Mouse (Mus musculus): ENCODE measurements around the gene BC029722. TPM values are rescaled to one million over a fixed set of nuclear protein-coding genes. Genes with fewer than 3 reads are reported as not detected.

BC029722 gene
- 19.0 TPM for polyA plus RNA-seq (2014; fragmentation: Illumina TruSeq; extraction: RNeasy Lipid Tissue Mini Kit (QIAGEN cat#74804))

GRCm38 (mm10) chr2:155819392-155819448, at the start of gene BC029722:
Gene BC029722, minus strand, starts transcription at chr2:155819426.

DNA sequence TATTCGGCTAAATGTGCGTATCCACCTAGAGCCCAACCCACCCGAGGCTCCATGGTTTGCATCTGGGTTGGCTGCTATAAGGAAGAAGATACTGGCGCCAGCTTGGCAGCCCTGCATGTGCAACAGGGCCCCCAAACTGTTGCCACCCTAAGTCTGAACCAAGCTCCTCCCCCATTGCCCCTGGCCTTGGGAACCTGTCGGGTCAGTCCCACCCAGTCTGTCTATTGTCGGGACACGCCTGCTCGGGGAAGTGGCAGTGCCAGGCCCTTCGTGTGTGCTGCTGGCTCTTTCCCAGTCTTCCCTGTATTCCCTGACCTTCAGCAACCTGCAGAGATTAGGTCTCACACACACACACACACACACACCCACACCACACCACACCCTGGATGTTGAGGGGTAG, 15.5 kb upstream of the BC029722 start, which contains the start of gene Fam83c:
Gene Fam83c, minus strand, starts transcription at position 123 of the 400 bp plus-strand sequence.

DNA sequence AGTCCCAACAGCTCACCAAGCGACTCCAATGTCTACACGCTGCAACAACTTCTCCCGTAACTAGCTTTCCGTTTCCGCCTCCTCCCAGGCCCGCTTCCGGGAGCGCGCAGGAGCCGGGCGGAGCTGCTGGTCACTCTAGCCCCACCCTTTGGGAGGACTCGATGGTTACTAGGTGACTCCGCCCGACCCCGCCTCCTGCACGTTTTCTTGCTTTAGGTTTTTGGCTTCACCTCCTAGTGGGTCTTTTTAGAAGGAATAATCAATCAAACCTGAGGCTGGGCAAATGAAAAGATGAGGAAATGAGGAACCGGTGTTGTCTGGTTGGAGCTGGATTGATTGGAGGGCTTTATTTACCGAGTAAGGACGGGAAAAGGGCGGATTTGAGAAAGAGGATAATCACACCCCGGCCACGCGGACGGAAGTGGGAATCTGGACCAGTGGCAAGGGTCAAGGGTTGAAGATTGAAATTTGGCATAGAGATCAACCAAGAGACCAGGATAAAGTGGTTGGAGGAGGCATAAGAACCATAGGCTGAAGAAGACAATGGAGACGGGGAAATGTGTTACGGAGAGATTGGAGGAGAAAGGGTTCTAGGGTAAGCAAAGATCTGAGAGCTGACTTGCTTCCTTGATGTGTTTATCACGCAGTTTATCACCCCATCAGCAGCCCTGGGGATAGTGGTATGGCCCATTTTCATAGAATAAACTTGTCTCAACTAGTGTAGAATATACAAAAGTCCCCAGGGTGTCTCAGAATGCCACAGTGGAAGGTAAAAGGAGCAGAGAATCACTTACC, 7.6 kb upstream of the BC029722 start, which contains the start of gene Eif6:
Gene Eif6, minus strand, starts transcription at position 296 of the 795 bp plus-strand sequence.

GRCm38 (mm10) chr2:155774927-155775684, 44.1 kb downstream of the BC029722 start, which contains the start of gene Mmp24:
Gene Mmp24, plus strand, starts transcription at chr2:155775342.

Other genes with a start within 250 kb of the BC029722 start
- 1.3 TPM for gene Gss, start 226.6 kb downstream of the BC029722 start, polyA plus RNA-seq (2014; fragmentation: Illumina TruSeq; extraction: RNeasy Lipid Tissue Mini Kit (QIAGEN cat#74804))
- not detected for gene Myh7b, start 208.2 kb downstream of the BC029722 start, polyA plus RNA-seq (2014; fragmentation: Illumina TruSeq; extraction: RNeasy Lipid Tissue Mini Kit (QIAGEN cat#74804))
- 133 TPM for gene Trpc4ap, start 127.0 kb downstream of the BC029722 start, polyA plus RNA-seq (2014; fragmentation: Illumina TruSeq; extraction: RNeasy Lipid Tissue Mini Kit (QIAGEN cat#74804))
- gene Edem2, start 90.0 kb downstream of the BC029722 start, polyA plus RNA-seq (2014; fragmentation: Illumina TruSeq; extraction: RNeasy Lipid Tissue Mini Kit (QIAGEN cat#74804)), result 8.2 TPM
- gene Gm17581, start 83.6 kb downstream of the BC029722 start, polyA plus RNA-seq (2014; fragmentation: Illumina TruSeq; extraction: RNeasy Lipid Tissue Mini Kit (QIAGEN cat#74804)), result not detected
- 5.0 TPM for gene Procr, start 68.3 kb downstream of the BC029722 start, polyA plus RNA-seq (2014; fragmentation: Illumina TruSeq; extraction: RNeasy Lipid Tissue Mini Kit (QIAGEN cat#74804))
- gene Mmp24, start 44.1 kb downstream of the BC029722 start, polyA plus RNA-seq (2014; fragmentation: Illumina TruSeq; extraction: RNeasy Lipid Tissue Mini Kit (QIAGEN cat#74804)), result not detected
- 9.6 TPM for gene Eif6, start 7.5 kb upstream of the BC029722 start, polyA plus RNA-seq (2014; fragmentation: Illumina TruSeq; extraction: RNeasy Lipid Tissue Mini Kit (QIAGEN cat#74804))
- gene Fam83c, start 15.4 kb upstream of the BC029722 start, polyA plus RNA-seq (2014; fragmentation: Illumina TruSeq; extraction: RNeasy Lipid Tissue Mini Kit (QIAGEN cat#74804)), result not detected
- 36.9 TPM for gene Uqcc1, start 110.9 kb upstream of the BC029722 start, polyA plus RNA-seq (2014; fragmentation: Illumina TruSeq; extraction: RNeasy Lipid Tissue Mini Kit (QIAGEN cat#74804))
- not detected for gene Gm15557, start 121.3 kb upstream of the BC029722 start, polyA plus RNA-seq (2014; fragmentation: Illumina TruSeq; extraction: RNeasy Lipid Tissue Mini Kit (QIAGEN cat#74804))
- gene Gdf5, start 125.9 kb upstream of the BC029722 start, polyA plus RNA-seq (2014; fragmentation: Illumina TruSeq; extraction: RNeasy Lipid Tissue Mini Kit (QIAGEN cat#74804)), result not detected
- 2.1 TPM for gene Cep250, start 137.0 kb upstream of the BC029722 start, polyA plus RNA-seq (2014; fragmentation: Illumina TruSeq; extraction: RNeasy Lipid Tissue Mini Kit (QIAGEN cat#74804))
- gene 6430550D23Rik, start 188.6 kb upstream of the BC029722 start, polyA plus RNA-seq (2014; fragmentation: Illumina TruSeq; extraction: RNeasy Lipid Tissue Mini Kit (QIAGEN cat#74804)), result 0.48 TPM
- gene Ergic3, start 188.6 kb upstream of the BC029722 start, polyA plus RNA-seq (2014; fragmentation: Illumina TruSeq; extraction: RNeasy Lipid Tissue Mini Kit (QIAGEN cat#74804)), result 18.9 TPM
- not detected for gene Fer1l4, start 233.5 kb upstream of the BC029722 start, polyA plus RNA-seq (2014; fragmentation: Illumina TruSeq; extraction: RNeasy Lipid Tissue Mini Kit (QIAGEN cat#74804))
- 0.14 TPM for gene Spag4, start 245.7 kb upstream of the BC029722 start, polyA plus RNA-seq (2014; fragmentation: Illumina TruSeq; extraction: RNeasy Lipid Tissue Mini Kit (QIAGEN cat#74804))

Measured in ovary, adult 10 weeks (tissue).